Mouse (Mus musculus) hindbrain, embryonic 12.5 days (tissue): Measurements from ENCODE around the gene Tssc4. TPM values are rescaled to one million over a fixed set of nuclear protein-coding genes. Genes with fewer than 3 reads are reported as not detected.

Experiments
- ATAC-seq: fragments of 200-750 bp; cut with Nextera tagmentation; 2 replicates; pipeline ENCODE4 v1.8.0; 2017; ENCODE audit warnings: moderate TSS enrichment; ENCODE audit not compliant: low FRiP score
- H3K27ac ChIP-seq: fragments of 300-500 bp; sonication (generic); 2 replicates; pipeline ENCODE4 v1.5.1; 2016; ENCODE audit warnings: mild to moderate bottlenecking
- H3K27me3 ChIP-seq: fragments of 300-500 bp; sonication (generic); 2 replicates; pipeline ENCODE4 v1.6.1; 2016; ENCODE audit warnings: mild to moderate bottlenecking
- H3K36me3 ChIP-seq: fragments of 300-500 bp; sonication (generic); 2 replicates; pipeline ENCODE4 v1.6.1; 2016; ENCODE audit warnings: mild to moderate bottlenecking
- H3K4me1 ChIP-seq: fragments of 300-500 bp; sonication (generic); 2 replicates; pipeline ENCODE4 v1.6.1; 2016
- H3K4me2 ChIP-seq: fragments of 300-500 bp; sonication (generic); replicated peaks from 2 replicates; pipeline ENCODE4 v1.6.1; 2016; ENCODE audit warnings: mild to moderate bottlenecking
- H3K4me3 ChIP-seq: fragments of 300-500 bp; sonication (generic); 2 replicates; pipeline ENCODE4 v1.5.1; 2016; ENCODE audit warnings: mild to moderate bottlenecking
- H3K9ac ChIP-seq: fragments of 300-500 bp; sonication (generic); 2 replicates; pipeline ENCODE4 v1.6.1; 2016; ENCODE audit warnings: mild to moderate bottlenecking, moderate library complexity
- H3K9me3 ChIP-seq: fragments of 300-500 bp; sonication (generic); replicated peaks from 2 replicates; pipeline ENCODE4 v1.6.1; 2016; ENCODE audit warnings: mild to moderate bottlenecking
- WGBS: fragments of 180-500 bp; shearing (Covaris S2); methylation state at CpG from one replicate; pipeline ENCODE4 v1.1.7; 2016; 5-methylcytosine and 5-hydroxymethylcytosine counted together
- polyA plus RNA-seq: library from polyadenylated mRNA; unstranded; fragments of >200 nt; fragmentation: Nextera tagmentation; extraction: Ambion mirVana; gene quantifications from 2 replicates; pipeline ENCODE4 v1.2.1, GENCODE M21; 2016

Tssc4 gene
- polyA plus RNA-seq, 1 experiment from 2014 or later = 88.7 TPM

DNA sequence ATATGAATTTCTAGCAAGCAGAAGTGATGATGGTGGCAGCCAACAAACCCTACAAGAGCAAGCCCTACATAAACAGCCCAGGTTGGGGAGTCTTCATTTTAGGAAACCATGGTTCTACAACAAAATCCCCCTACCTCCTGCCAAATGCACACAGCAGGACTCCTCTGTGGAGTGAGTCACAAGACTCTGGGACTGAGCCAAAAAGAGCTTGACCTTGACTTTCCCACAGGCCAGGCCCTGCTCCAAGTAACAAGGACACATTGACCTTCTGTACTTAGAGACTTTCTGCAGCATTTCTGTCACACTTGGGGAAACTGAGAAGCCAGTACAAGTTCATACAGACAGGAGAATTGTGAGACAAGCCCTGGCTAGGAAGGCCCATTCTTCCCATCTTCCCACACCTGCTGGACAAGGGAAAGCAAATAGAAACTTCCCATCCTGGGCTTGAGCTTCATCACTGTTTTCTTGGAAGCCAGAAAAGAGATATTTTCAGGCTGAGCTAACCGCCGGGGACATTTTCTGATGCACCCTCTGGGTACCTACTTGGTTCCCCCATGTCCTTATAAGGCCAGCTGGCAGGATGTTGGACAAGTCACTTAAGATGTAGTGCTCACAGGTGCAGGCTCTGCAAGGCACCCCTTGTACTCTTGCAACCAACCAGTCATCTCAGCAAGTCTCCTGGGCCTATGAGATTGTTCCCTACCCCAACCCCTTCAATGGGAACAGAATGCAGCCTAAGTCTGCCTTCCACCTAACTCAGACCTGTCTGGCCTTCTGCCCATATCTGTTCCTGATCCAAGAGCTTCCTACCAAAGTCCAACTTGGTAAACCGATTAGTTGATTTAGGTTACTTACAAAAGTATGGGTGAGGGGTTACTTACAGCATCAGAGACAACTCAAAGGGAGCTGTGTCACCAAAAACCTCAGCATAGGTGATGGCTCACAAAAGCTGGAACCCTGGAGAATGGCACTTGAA, 18.9 kb upstream of the Tssc4 start:
- no peak overlapping the region for H3K9ac ChIP-seq
- no peak overlapping the region for H3K4me2 ChIP-seq
- WGBS = 88% methylated on average over 3 of the region's 3 CpGs
- H3K9me3 ChIP-seq = no peaks in the 10 kb centered on the region
- H3K4me1 ChIP-seq = peaks cover 25% of the 10 kb centered on the region
- no peaks in the 10 kb centered on the region for H3K27me3 ChIP-seq
- ATAC-seq = no peak
- no peak overlapping the region for H3K27ac ChIP-seq
- no peak overlapping the region for H3K4me3 ChIP-seq
- no peaks in the 10 kb centered on the region for H3K36me3 ChIP-seq

DNA sequence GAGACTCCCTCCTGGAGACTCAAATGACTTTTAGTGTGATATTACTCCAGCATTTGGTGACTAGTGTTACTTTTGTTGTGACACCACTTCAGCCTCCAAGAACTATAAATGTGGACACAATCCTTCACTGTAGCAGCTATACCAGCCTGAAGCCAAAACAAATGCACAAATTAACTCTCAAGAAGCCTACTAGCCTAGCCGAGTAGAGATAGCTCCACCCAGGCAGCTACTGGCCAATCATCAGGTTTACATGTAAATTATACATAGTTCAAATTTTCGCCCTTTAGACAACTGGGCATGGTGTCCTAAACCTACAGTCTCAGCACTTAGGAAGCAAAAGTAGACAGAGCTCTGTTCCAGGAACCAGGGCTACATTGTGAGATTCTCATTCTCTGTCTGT, 17.7 kb upstream of the Tssc4 start:
- ATAC-seq = no peak
- H3K36me3 ChIP-seq = no peaks in the 10 kb centered on the region
- H3K4me3 ChIP-seq = no peak overlapping the region
- WGBS = 66% methylated on average over 2 of the region's 2 CpGs
- H3K4me1 ChIP-seq = peaks cover 36% of the 10 kb centered on the region
- H3K9ac ChIP-seq = no peak overlapping the region
- H3K9me3 ChIP-seq = no peaks in the 10 kb centered on the region
- no peaks in the 10 kb centered on the region for H3K27me3 ChIP-seq
- no peak overlapping the region for H3K27ac ChIP-seq
- no peak overlapping the region for H3K4me2 ChIP-seq

DNA sequence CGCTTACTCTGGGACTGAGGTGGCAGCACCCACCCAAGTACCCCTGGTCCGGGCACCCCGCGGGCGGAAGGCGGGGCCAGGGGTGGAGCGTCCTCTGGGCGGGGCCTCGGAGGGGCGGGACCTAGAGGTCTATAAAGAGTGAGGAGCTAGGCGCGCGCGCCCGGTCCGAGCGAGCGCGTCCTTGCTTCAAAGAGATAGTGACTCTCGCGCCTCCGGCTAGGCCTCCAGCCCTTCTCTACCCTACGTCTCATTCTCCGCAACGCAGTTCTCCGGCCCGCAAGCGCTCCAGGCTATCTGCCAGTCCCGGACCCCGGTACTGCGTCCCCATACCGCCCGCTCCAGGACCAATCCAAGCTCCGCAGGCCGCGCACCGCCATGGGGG, 16.4 kb upstream of the Tssc4 start, which contains the start of gene Cd81:
Gene Cd81, plus strand, starts transcription at position 114 of the 382 bp plus-strand sequence.
- H3K4me1 ChIP-seq = peaks cover 39% of the 10 kb centered on the region
- peak within 1 kb of the TSS; percentile 85 for H3K4me3 ChIP-seq
- peak; percentile 80 for ATAC-seq

DNA sequence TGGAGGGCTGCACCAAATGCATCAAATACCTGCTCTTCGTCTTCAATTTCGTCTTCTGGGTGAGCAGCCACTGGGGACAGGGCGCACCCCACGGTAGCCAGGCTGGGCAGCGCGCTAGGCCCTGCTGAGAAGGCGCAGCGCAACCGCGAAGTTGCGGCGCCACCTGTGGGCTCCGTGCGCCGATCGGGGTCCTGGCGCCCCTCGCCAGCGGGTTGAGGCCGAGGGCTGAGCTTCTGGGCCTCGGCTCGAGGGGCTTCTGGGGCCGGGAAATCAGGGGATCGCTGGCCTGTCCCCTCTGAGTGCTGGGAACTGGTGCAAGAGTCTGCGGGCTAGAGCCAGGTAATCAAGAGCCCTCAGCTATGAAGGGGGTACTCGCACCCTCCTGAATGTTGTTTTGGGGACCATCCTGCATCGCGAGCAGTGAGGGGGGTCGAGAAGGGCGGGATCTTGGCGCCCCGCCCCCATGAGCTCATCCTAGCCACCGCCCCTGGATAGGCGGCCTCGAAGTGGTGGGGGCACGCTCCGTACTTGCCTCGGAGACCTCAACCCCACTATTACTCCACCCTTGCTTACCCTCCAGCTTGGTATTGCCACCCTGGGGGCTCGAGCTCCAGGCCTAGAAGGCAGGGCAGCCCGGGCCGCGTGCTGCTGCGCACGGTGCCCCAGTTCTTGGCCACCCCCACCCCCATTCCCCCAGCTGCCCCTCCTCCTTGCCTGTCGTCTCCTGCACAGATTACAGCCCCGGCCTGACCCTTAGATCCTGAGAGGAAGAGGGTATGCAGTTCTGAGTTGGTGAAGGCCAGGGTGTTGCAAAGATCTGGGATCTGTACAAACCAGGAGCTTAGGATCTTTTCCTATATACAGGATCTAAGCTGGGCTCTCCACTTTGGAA, 15.8 kb upstream of the Tssc4 start:
- Histone ChIP-seq H3K4me2 (peak overlapping the region; percentile 92), H3K4me3 (peak overlapping the region; percentile 85), H3K9ac (peak overlapping the region; percentile 90), H3K4me1 (peaks cover 41% of the 10 kb centered on the region), H3K27ac (peak overlapping the region; percentile 82), H3K9me3 (no peaks in the 10 kb centered on the region), H3K27me3 (no peaks in the 10 kb centered on the region), H3K36me3 (no peaks in the 10 kb centered on the region)
- peak; percentile 73 for ATAC-seq
- under 1% methylated on average over 46 of the region's 46 CpGs for WGBS

More for the DNA sequence above, 16.4 kb upstream of the Tssc4 start, which contains the start of gene Cd81:
- WGBS = under 1% methylated on average over 34 of the region's 37 CpGs
- no peaks in the 10 kb centered on the region for H3K9me3 ChIP-seq
- peak within 1 kb of the TSS; percentile 82 for H3K27ac ChIP-seq
- peak within 1 kb of the TSS; percentile 90 for H3K9ac ChIP-seq
- H3K27me3 ChIP-seq = no peaks in the 10 kb centered on the region
- H3K36me3 ChIP-seq = no peaks in the 10 kb centered on the region
- peak within 1 kb of the TSS; percentile 92 for H3K4me2 ChIP-seq

DNA sequence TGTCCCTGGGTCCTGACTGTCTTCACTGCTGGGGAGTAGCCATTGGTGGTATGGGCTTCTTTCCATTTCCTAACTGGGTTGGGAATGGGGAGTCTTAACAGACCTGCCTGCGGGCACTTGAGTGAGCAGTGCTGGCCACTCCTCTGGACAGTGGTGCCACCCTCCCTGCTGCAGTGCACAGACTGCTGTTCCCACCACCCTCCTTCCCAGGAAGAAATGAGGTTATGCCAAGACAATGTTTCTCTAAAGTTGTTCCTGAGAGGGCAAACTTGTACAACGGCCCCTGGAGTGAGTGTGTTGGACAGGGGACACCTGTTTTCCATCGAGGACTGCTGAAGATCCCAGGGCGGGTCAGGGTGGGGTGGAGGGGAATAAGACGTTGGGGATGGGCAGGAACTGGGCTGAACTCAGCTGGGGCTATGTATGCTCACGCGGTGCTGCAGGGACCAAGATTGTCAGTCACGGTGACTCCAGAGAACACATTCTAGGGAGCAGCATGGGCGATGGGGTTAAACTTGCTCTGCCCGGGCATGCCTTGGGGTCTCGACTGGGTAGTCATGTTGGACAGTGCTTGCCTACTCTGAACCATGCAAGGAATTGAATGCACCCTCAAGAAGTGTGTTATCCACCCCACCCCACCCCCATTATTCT, 15.0 kb upstream of the Tssc4 start:
- Histone ChIP-seq H3K27ac (0 out of 2 replicates have a peak overlapping the region, but pooled peaks have one; percentile 23), H3K4me2 (peak overlapping the region; percentile 92), H3K9me3 (no peaks in the 10 kb centered on the region), H3K4me3 (peak overlapping the region; percentile 85), H3K36me3 (no peaks in the 10 kb centered on the region), H3K27me3 (no peaks in the 10 kb centered on the region), H3K9ac (peak overlapping the region; percentile 90), H3K4me1 (peaks cover 45% of the 10 kb centered on the region)
- no peak for ATAC-seq
- 63% methylated on average over 11 of the region's 11 CpGs for WGBS

DNA sequence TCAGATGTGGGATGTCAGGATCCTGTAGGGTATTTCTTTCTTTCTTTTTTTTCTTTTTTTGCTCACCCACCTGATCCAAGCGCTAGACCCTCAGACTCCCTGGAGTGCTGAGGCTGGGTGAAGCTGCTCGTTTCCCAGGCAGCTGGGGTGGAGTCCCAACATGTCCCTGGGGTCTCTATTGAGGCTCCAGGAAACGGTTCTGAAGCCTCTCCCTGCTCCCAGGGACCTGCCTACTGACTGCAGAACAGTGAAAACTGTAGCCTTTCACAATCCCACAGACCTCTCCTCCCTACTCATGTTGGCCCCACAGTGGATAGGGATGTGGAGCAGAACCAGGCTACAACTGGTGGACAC, 14.5 kb upstream of the Tssc4 start:
- WGBS = 46% methylated on average over 3 of the region's 3 CpGs

DNA sequence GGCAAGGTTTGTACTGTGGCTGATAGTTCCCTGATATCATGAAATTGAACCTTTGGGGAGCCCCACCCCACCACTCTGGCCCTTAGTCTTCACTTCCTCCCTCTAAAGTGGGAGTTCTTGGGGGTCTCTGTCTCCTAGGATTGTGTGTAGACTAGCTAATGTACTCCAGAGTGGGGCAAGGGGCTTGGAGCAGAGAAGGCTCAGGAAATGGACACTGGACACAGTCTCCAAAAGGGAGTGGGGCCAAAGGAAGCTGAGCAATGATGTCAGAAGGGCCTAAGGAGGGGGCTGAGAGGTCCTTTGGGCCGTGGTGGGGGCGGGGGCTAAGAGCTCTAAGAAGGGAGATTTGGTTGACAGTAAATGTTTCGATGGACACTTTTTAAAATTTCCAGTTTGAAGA, 14.0 kb upstream of the Tssc4 start:
- Histone ChIP-seq H3K9ac (peak overlapping the region; percentile 90), H3K4me2 (peak overlapping the region; percentile 92), H3K9me3 (no peaks in the 10 kb centered on the region), H3K4me1 (peaks cover 45% of the 10 kb centered on the region), H3K27ac (no peak overlapping the region), H3K36me3 (no peaks in the 10 kb centered on the region), H3K27me3 (no peaks in the 10 kb centered on the region), H3K4me3 (peak overlapping the region; percentile 85)
- no peak for ATAC-seq
- 92% methylated on average over 3 of the region's 3 CpGs for WGBS

More for the DNA sequence above, 14.5 kb upstream of the Tssc4 start:
- no peak overlapping the region for H3K27ac ChIP-seq
- H3K27me3 ChIP-seq = no peaks in the 10 kb centered on the region
- H3K4me1 ChIP-seq = peaks cover 45% of the 10 kb centered on the region
- H3K9me3 ChIP-seq = no peaks in the 10 kb centered on the region
- no peaks in the 10 kb centered on the region for H3K36me3 ChIP-seq
- H3K4me2 ChIP-seq = peak overlapping the region; percentile 92
- H3K4me3 ChIP-seq = peak overlapping the region; percentile 85
- ATAC-seq = no peak
- H3K9ac ChIP-seq = peak overlapping the region; percentile 90

DNA sequence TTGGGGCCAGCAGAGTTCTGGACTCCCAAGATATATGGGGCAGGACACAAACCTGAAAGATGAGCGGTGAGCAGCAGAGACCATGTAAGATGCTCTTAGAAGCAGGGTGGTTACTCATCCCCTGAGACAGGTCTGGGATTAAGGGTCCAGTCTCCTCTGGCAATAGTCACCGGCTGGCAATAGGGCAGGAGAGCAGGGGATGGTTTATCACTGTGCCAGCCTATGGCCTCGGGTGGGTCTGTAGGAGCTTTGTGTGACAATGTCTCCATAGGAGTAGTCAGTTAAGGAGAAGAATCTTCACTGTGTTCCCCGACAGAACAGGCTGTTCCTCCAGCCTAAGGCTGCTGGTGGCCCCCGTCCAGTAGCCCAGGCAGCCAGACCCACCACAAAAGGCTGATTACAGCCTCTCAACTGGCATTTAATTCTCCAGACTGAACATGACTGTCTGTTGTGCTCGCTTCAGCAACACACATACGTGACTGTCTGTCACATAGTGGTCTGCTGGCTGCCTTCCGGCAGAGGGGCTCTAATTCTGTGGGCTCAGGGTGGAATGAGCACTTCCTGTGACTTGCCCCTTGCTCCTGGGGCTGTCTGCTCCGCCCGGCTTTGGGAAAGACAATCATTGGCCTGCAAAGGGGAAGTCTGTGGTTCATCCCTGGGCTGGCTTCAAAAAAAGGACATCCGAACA, 13.4 kb upstream of the Tssc4 start:
- no peaks in the 10 kb centered on the region for H3K27me3 ChIP-seq
- peaks cover 45% of the 10 kb centered on the region for H3K4me1 ChIP-seq
- no peak overlapping the region for H3K4me3 ChIP-seq
- ATAC-seq = no peak
- H3K9me3 ChIP-seq = no peaks in the 10 kb centered on the region
- WGBS = 80% methylated on average over 11 of the region's 11 CpGs
- H3K4me2 ChIP-seq = peak overlapping the region; percentile 92
- no peak overlapping the region for H3K27ac ChIP-seq
- H3K36me3 ChIP-seq = no peaks in the 10 kb centered on the region; the same call in 1 of the 2 replicates
- peak overlapping the region; percentile 35 for H3K9ac ChIP-seq

DNA sequence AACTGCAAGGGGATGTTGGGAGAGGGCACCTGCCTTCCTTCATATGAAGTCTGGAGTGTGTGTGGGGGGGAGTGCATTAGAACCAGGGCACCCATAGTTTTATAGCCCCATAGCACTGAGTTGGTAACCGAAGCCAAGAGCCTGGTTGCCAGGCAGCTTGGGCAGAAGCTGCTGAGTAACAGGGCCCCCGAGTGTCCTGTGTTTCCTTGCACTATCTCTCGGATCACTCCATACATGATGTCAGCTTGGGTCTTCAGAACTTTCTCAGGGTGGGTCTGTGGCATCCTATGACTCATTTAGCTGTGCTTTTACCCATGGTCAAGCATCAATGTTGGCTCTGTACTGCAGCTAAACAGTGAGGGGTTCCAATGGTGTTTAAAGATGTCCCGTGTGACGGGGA, 12.0 kb upstream of the Tssc4 start:
- no peak overlapping the region for H3K9ac ChIP-seq
- no peaks in the 10 kb centered on the region for H3K9me3 ChIP-seq
- no peak overlapping the region for H3K4me2 ChIP-seq
- 94% methylated on average over 5 of the region's 5 CpGs for WGBS
- H3K4me1 ChIP-seq = peaks cover 44% of the 10 kb centered on the region
- peaks cover 8% of the 10 kb centered on the region for H3K36me3 ChIP-seq
- no peaks in the 10 kb centered on the region for H3K27me3 ChIP-seq
- no peak overlapping the region for H3K4me3 ChIP-seq
- no peak overlapping the region for H3K27ac ChIP-seq
- ATAC-seq = no peak

DNA sequence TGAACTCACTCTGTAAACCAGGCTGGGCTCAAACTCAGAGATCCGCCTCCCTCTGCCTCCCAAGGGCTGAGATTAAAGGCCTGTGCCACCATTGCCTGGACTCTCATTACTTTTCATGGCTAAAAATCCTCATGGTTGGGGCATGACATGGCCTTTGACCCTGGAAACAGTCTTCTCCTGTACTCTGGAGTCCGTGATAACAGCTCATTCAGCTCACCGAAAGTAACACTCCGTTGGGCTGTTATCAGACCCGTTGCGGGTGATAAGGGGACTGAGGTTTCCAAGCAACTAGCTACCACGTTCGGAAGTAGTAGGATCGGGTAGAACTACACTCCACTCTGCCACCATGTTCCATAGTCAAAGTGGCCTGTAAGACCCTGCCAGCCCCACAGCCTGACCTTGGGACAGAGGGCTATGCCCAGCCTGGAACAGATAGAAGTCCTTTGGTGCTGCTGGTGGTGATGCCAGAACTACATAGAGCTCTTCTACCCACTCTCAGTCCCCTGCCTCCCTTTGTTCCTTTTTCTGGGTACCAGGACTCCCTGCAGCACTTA, 11.3 kb upstream of the Tssc4 start:
- no peak overlapping the region for H3K27ac ChIP-seq
- WGBS = 84% methylated on average over 9 of the region's 9 CpGs

DNA sequence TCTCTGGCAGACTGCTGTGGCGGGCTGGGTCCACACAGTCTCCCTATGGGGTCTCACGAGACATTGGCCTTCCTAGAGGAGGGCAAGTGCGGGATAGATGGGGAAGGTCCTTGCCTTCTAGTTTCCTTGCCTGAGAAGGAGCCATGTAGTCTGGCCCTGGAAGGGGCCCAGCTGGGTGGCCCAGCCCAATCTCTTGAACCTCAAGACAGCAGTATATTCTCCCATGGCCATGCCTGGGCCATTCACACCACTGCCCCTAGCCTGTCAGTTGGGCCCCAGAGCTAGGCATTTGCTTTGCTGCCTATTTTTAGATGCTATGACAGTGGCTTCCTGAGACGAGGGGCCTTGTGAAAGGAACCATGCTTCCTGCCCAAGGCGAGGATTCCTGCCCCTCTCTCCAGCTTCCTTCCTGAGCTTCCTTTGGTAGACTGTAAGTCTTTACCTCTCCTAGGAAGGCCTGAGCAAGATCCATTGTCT, 10.8 kb upstream of the Tssc4 start:
- peaks cover 38% of the 10 kb centered on the region for H3K4me1 ChIP-seq
- 77% methylated on average over 5 of the region's 5 CpGs for WGBS
- peaks cover 19% of the 10 kb centered on the region for H3K36me3 ChIP-seq
- no peak overlapping the region for H3K4me2 ChIP-seq
- H3K4me3 ChIP-seq = no peak overlapping the region
- no peaks in the 10 kb centered on the region for H3K27me3 ChIP-seq
- H3K9ac ChIP-seq = no peak overlapping the region
- no peak for ATAC-seq
- no peaks in the 10 kb centered on the region for H3K9me3 ChIP-seq
- no peak overlapping the region for H3K27ac ChIP-seq

More for the DNA sequence above, 11.3 kb upstream of the Tssc4 start:
- Histone ChIP-seq H3K4me3 (no peak overlapping the region), H3K4me2 (no peak overlapping the region), H3K36me3 (peaks cover 14% of the 10 kb centered on the region), H3K27me3 (no peaks in the 10 kb centered on the region), H3K9me3 (no peaks in the 10 kb centered on the region), H3K9ac (no peak overlapping the region), H3K4me1 (peaks cover 38% of the 10 kb centered on the region)
- ATAC-seq = no peak
